Mouse (Mus musculus): ENCODE results near the gene Irf2bpl. TPM values are rescaled to one million over a fixed set of nuclear protein-coding genes. Genes with fewer than 3 reads are reported as not detected.

The Irf2bpl gene
- polyA plus RNA-seq, 1 experiment from 2014 or later, result 40.1 TPM

DNA sequence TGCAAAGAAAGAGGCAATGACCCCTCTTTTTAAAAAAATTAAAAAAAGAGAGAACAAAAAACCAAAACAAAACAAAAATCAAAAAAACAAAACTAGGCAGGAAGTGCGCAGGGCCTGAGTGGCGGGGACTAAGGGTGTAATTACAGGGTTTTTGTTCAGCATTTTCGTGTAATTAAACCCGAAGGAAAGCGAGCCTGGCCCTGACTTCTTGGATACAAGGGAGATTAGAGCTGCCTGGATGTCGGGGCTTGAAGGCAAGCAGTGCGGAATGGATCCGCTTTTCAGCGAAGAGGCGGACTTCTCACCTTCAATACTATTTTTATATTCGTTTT, 6.8 kb upstream of the Irf2bpl start:
- H3K9me3 ChIP-seq (replicated peaks), result no peaks in the 10 kb centered on the region
- H3K27me3 ChIP-seq, result no peaks in the 10 kb centered on the region
- peak overlapping the region; percentile 71 for H3K9ac ChIP-seq
- H3K4me3 ChIP-seq, result peak overlapping the region; percentile 53
- H3K27ac ChIP-seq, result peak overlapping the region; percentile 100
- 13% methylated on average over 11 of the region's 11 CpGs for WGBS
- peak overlapping the region; percentile 86 for H3K4me2 ChIP-seq
- no peak for ATAC-seq (replicated peaks; ENCODE audit: insufficient number of reproducible peaks, insufficient read depth, low FRiP score, low read depth)
- H3K36me3 ChIP-seq, result no peaks in the 10 kb centered on the region
- peaks cover 88% of the 10 kb centered on the region for H3K4me1 ChIP-seq (replicated peaks)

DNA sequence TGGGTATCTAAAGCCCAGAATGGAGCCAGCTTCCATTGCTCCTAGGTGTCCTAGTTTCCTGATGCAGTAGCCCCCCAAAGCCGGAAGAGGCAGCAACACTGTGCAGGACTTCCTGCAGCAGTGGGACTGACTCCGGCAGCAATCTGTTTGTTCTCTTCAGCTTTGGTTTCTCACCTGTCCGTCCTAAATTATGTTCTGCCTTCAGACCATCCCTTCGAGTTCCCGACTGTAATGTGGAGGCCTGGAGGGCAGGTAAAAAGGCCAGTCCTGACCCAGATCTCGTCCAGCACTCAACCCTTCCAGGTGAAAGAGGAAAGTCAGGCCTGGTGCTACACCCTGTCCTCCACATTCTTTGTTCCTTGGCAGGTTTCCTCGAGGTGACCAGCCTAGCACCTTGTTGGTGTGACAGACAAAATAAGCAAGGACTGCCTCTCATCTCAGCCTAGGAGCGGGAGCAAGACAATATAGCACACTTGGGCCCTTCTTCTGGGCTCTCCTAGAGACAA, 6.3 kb upstream of the Irf2bpl start:
- Histone ChIP-seq H3K36me3 (no peaks in the 10 kb centered on the region), H3K4me1 (replicated peaks) (peaks cover 86% of the 10 kb centered on the region), H3K4me3 (no peak overlapping the region), H3K9ac (peak overlapping the region; percentile 28), H3K27ac (peak overlapping the region; percentile 100), H3K9me3 (replicated peaks) (no peaks in the 10 kb centered on the region), H3K27me3 (no peaks in the 10 kb centered on the region), H3K4me2 (peak overlapping the region; percentile 86; the same call in 1 of the 2 replicates)
- 34% methylated on average over 8 of the region's 8 CpGs for WGBS
- no peak for ATAC-seq (replicated peaks; ENCODE audit: insufficient number of reproducible peaks, insufficient read depth, low FRiP score, low read depth)

DNA sequence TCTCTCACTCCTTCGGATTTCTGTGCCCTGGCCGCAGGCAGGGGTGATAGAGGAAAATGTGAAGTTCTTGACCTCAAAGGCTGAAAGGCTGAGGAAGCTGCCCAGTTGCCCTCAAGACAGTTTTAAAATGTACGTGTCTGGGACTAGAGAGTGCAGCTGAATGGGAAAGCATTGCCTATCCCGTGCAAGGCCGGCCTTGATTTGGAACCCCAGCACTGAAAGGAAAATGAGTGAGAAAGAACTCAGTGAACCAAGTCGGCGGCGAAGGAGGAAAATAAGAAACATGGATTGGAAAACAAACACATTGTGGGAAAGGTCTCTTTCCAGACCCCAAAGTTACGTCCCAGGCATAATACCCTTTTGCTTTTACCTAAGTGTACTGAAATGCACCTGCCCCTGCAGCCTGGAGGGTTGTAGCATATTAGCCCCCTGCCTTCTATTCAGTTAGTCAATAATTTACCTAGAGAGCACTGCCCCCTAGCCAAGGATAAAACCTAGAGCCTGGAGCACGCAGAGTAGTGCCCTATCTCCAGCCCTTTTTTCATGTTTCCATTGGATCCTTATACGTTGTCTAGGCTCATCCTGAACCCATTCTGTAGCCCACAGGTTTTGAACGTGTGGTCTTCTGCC, 5.6 kb upstream of the Irf2bpl start:
- no peak overlapping the region for H3K4me2 ChIP-seq
- H3K9me3 ChIP-seq (replicated peaks), result no peaks in the 10 kb centered on the region
- peaks cover 86% of the 10 kb centered on the region for H3K4me1 ChIP-seq (replicated peaks)
- peak overlapping the region; percentile 100 for H3K27ac ChIP-seq
- peak overlapping the region; percentile 28; the same call in 1 of the 2 replicates for H3K9ac ChIP-seq
- no peak overlapping the region for H3K4me3 ChIP-seq
- H3K36me3 ChIP-seq, result no peaks in the 10 kb centered on the region
- WGBS, result 66% methylated on average over 12 of the region's 12 CpGs
- no peak for ATAC-seq (replicated peaks; ENCODE audit: insufficient number of reproducible peaks, insufficient read depth, low FRiP score, low read depth)
- no peaks in the 10 kb centered on the region for H3K27me3 ChIP-seq

DNA sequence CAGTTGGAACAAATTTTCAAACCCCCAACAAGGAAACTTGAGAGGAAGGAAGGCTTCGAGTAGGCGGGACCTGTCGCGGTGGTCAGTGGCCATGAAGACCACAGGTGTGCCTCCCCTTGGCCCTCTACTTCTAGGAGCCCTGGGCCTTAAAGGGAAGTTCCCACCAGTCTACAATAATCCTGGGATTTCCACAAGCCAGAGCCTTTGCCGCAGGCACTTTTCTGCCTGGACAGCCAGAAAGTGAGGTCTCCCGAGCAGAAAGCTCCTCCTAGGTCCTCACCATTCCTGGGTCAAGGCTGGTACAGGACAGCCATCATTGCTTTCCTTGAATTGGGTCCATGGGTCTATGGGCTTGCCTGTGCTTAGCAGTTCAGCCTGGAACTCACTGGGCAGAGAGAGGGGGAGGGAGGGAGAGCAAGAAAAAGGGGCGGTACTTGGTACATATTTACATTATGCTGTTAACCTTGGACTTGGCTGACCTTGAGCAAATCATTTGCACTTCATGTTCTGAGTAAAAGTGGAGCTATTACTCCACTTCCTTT, 4.6 kb upstream of the Irf2bpl start:
- WGBS, result 10% methylated on average over 7 of the region's 7 CpGs
- H3K4me2 ChIP-seq, result peak overlapping the region; percentile 72
- H3K27me3 ChIP-seq, result no peaks in the 10 kb centered on the region
- no peak for ATAC-seq (replicated peaks; ENCODE audit: insufficient number of reproducible peaks, insufficient read depth, low FRiP score, low read depth)
- peaks cover 82% of the 10 kb centered on the region for H3K4me1 ChIP-seq (replicated peaks)
- peak overlapping the region; percentile 58 for H3K9ac ChIP-seq
- no peaks in the 10 kb centered on the region for H3K36me3 ChIP-seq
- no peaks in the 10 kb centered on the region for H3K9me3 ChIP-seq (replicated peaks)
- peak overlapping the region; percentile 43 for H3K4me3 ChIP-seq
- peak overlapping the region; percentile 100 for H3K27ac ChIP-seq

DNA sequence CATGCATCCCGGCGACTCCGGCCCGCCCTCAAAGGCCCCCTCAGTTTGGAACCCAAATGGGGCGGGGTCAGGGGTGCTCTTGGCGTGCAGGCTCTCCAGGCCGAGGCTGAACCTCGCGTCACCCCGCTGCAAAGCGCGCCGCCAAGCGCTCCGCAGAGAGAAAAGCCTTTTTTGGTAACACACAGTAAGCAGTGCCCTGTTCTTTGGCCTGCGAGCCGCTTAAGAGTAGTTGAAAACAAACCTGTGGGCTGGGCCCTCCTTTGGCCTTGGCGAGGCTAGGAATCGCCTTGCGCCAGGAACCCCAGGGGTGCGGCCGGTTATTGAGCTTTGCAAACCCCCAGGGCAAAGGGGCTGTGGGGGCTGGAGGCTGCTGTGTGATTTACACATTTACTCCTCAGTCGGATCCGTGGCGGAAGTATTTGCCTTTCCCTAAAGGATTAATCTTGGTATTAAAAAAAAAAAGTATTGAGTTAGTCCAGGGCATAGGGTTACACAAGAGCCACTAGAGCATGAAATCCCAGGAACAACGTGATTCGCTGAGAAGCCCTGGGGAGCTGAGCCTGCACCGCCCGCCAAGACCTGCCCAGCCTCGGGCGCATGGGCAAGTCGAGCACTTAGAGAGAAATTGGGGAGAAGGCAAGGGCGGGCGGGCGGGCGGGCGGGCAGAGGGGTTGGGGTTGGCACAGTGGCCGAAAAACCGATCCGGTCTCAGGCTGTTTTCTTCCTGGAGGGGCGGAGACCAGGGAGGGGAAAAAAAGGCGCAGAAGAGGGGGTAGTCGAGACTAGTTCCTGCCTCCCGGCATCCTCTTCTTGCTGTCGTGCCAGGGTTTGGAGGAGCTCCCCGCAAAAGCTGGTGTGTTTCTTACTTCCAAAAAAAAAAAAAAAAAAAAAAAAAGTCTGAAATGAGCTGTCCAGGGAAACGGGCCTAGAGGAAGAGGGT, 3.8 kb upstream of the Irf2bpl start:
- under 1% methylated on average over 43 of the region's 47 CpGs for WGBS
- Histone ChIP-seq H3K9ac (peak overlapping the region; percentile 58), H3K4me1 (replicated peaks) (peaks cover 75% of the 10 kb centered on the region), H3K4me2 (peak overlapping the region; percentile 72), H3K4me3 (peak overlapping the region; percentile 43), H3K27me3 (no peaks in the 10 kb centered on the region), H3K36me3 (no peaks in the 10 kb centered on the region), H3K27ac (peak overlapping the region; percentile 100), H3K9me3 (replicated peaks) (no peaks in the 10 kb centered on the region)
- peak; percentile 42 for ATAC-seq (replicated peaks; ENCODE audit: insufficient number of reproducible peaks, insufficient read depth, low FRiP score, low read depth)

DNA sequence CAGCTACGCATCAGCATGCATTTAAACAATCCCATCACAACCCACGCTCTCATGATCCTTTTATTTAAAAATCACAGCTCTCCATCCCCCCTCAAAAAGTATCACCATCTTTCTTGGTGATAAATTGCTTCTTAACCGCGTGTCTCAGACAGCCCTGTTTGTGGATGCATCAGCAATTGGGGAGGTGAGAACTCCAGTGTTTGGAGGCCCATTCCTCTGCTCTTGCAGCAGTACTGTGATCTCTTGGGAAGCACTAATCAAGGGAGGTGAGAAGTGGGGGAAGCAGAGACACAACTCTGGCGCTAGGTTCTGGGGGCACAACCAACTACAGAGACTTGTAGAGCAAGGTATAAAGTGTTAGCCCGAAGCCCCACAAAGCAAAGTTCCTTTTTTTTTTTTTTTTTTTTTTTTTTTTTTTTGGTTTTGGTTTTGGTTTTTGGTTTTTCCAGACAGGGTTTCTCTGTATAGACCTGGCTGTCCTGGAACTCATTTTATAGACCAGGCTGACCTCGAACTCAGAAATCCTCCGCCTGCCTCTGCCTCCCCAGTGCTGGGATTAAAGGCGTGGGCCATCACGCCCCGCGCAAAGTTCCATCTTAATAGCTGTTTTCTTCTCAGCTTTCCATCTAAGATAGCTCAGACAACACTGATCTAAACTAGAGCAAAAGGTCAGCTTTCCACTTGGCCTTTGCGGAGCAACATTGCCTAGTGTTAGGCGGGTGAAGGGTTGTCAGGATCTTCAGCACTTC, 3.0 kb upstream of the Irf2bpl start:
- peaks cover 67% of the 10 kb centered on the region for H3K4me1 ChIP-seq (replicated peaks)
- H3K9me3 ChIP-seq (replicated peaks), result no peaks in the 10 kb centered on the region
- peak overlapping the region; percentile 43; the same call in 1 of the 2 replicates for H3K4me3 ChIP-seq
- no peaks in the 10 kb centered on the region for H3K27me3 ChIP-seq
- H3K4me2 ChIP-seq, result peak overlapping the region; percentile 72
- WGBS, result 41% methylated on average over 14 of the region's 14 CpGs
- ATAC-seq (replicated peaks; ENCODE audit: insufficient number of reproducible peaks, insufficient read depth, low FRiP score, low read depth), result no peak
- no peaks in the 10 kb centered on the region for H3K36me3 ChIP-seq
- H3K9ac ChIP-seq, result peak overlapping the region; percentile 58
- peak overlapping the region; percentile 100 for H3K27ac ChIP-seq

DNA sequence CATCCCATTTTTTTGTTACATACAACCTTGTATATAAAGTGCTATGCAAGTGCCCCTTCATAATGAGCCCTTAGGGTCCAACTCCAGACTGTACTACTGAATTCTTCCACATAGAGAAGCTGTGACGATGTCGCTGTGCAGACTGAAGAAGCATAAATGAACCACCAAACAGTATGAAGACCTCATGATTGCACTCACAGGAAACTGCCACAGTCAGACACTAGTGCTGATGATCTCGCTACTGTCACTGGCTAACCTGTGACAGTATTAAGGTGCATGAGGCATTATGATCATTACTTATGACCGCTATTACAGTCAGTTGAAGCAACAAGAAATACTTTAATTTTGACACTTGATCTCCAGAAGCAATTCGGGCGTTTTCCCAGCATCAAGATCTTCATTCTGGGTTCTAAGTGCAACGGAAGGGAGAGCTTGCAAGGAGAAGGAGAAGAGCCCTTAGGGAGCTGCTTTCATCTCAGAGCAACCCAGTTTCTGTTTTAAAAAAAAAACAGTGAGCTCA, 1.9 kb upstream of the Irf2bpl start:
- Histone ChIP-seq H3K4me2 (no peak overlapping the region), H3K36me3 (no peaks in the 10 kb centered on the region), H3K27ac (peak overlapping the region; percentile 100), H3K4me3 (no peak overlapping the region), H3K9ac (no peak overlapping the region), H3K9me3 (replicated peaks) (no peaks in the 10 kb centered on the region), H3K4me1 (replicated peaks) (peaks cover 62% of the 10 kb centered on the region), H3K27me3 (no peaks in the 10 kb centered on the region)
- WGBS, result 73% methylated on average over 7 of the region's 7 CpGs
- no peak for ATAC-seq (replicated peaks; ENCODE audit: insufficient number of reproducible peaks, insufficient read depth, low FRiP score, low read depth)

DNA sequence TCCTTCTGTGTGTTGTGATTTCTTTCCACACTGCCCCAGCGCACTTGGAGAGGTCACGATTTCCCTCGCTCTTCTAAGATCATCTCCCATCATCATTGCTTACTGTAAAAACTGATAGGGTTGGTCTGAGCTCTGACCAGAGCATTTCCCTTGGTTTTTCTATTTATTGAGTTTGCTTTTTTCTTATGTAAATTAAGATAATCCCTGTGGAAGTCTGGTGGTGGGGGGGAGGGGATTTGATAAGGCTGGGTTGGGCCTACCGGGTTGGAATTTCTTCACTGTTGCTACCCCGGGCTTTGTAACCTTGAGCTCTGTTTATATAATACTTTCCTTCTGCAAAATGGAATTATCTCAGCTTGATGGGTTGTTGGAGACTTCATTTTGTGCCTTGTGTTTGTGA, 1.1 kb upstream of the Irf2bpl start:
- peak overlapping the region; percentile 100 for H3K27ac ChIP-seq
- peak overlapping the region; percentile 49; the same call in 1 of the 2 replicates for H3K9ac ChIP-seq
- H3K27me3 ChIP-seq, result no peaks in the 10 kb centered on the region
- WGBS, result 31% methylated on average over 5 of the region's 5 CpGs
- peaks cover 56% of the 10 kb centered on the region for H3K4me1 ChIP-seq (replicated peaks)
- no peaks in the 10 kb centered on the region for H3K36me3 ChIP-seq
- H3K4me3 ChIP-seq, result no peak overlapping the region
- ATAC-seq (replicated peaks; ENCODE audit: insufficient number of reproducible peaks, insufficient read depth, low FRiP score, low read depth), result no peak
- H3K4me2 ChIP-seq, result peak overlapping the region; percentile 87
- no peaks in the 10 kb centered on the region for H3K9me3 ChIP-seq (replicated peaks)

DNA sequence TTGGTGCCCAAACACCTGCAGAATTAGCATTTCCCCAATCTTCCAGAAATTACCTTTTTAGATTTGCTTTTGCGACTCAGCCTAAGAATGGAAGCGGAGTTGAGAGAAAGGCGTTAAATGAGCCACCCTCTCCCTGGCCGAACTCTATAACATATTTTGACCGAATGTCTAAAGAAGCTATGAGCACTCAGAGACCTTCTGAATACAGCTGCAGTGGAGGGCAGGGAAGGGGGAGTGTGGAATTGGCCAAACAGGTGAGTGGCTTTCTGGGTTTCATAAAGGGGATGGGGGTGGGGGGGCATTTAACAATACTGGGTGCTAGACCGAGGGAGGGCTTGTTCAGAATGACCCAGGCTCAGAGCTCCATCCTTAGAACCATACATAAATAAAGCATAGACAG, 738 bp upstream of the Irf2bpl start:
- peak overlapping the region; percentile 100 for H3K27ac ChIP-seq
- peak overlapping the region; percentile 49 for H3K9ac ChIP-seq
- peak overlapping the region; percentile 87 for H3K4me2 ChIP-seq
- H3K9me3 ChIP-seq (replicated peaks), result no peaks in the 10 kb centered on the region
- 19% methylated on average over 6 of the region's 6 CpGs for WGBS
- H3K4me1 ChIP-seq (replicated peaks), result peaks cover 56% of the 10 kb centered on the region
- H3K4me3 ChIP-seq, result peak overlapping the region; percentile 81
- no peak for ATAC-seq (replicated peaks; ENCODE audit: insufficient number of reproducible peaks, insufficient read depth, low FRiP score, low read depth)
- no peaks in the 10 kb centered on the region for H3K27me3 ChIP-seq
- H3K36me3 ChIP-seq, result 0 out of 2 replicates have a peak, but pooled peaks cover under 1% of the 10 kb centered on the region

DNA sequence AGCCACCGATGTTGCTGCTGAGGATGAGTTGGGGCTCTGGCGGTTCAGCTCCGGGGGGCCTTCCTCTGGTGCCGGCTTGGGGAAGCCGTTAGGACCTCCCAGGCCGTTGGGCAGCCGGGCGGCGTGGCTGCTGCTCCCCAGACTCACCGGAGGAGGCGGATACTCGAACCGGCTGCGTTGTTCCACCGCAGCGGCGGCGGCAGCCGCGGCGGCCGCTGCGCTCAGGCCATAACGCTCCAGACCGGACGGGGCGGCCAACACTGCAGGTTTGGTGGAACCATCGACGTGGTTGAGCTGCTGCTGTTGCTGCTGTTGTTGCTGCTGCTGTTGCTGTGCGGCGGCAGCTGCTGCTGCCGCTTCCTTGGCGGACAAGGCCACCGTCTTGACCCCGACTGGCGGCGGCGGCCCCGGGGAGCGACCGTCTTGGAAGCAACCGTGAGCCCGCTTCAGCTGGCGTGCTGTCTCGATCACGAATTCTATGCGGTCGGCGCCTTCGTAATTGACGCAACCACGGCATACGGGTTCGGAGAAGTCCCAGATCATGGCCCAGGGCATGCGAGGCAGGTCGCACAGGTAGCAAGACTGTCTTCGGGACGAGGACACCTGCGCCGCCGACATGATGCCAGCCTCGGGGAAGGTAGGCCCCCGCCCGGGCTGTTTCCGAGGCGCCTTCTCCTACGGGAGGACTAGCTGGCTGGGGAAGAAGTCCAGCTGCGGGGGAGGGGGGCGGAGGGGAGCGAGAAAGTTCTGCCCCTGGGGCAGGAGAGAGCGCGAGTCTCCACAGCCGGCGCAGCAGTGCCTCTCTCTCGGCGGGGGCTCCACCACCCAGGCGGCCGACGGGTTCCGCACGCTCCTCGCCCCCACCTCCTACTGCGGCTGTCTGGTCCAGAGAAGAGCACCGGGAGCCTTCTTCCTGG, 1.1 kb downstream of the Irf2bpl start:
- peak overlapping the region; percentile 81 for H3K4me3 ChIP-seq
- H3K4me2 ChIP-seq, result peak overlapping the region; percentile 87
- peak overlapping the region; percentile 100 for H3K27ac ChIP-seq
- under 1% methylated on average over 81 of the region's 84 CpGs for WGBS
- no peaks in the 10 kb centered on the region for H3K27me3 ChIP-seq
- 0 out of 2 replicates have a peak, but pooled peaks cover 6% of the 10 kb centered on the region for H3K36me3 ChIP-seq
- H3K4me1 ChIP-seq (replicated peaks), result peaks cover 56% of the 10 kb centered on the region
- ATAC-seq (replicated peaks; ENCODE audit: insufficient number of reproducible peaks, insufficient read depth, low FRiP score, low read depth), result no peak; the same call in 1 of the 2 replicates
- peak overlapping the region; percentile 94 for H3K9ac ChIP-seq
- H3K9me3 ChIP-seq (replicated peaks), result no peaks in the 10 kb centered on the region

Measured in heart, embryonic 15.5 days (tissue).